Mouse (Mus musculus) C2C12 (cell line): ENCODE results near the gene Olfr112.
"Not testable (repeated sequence)": the region's sequence is repeated elsewhere in the genome, so short reads cannot be mapped to it uniquely, and the experiment has no call there.

Experiments
- CTCF ChIP-seq: IDR thresholded peaks from one replicate; pipeline ENCODE4 v1.5.1; 2011; ENCODE audit not compliant: control insufficient read depth, insufficient read depth, insufficient read length
- MAX ChIP-seq: IDR thresholded peaks from one replicate; pipeline ENCODE4 v1.6.1; 2011; ENCODE audit warnings: mild to moderate bottlenecking, control low read depth
- MYOD1 ChIP-seq: IDR thresholded peaks from one replicate; pipeline ENCODE4 v1.6.1; 2011; ENCODE audit warnings: low read depth; ENCODE audit not compliant: control insufficient read depth, insufficient read length
- MYOG ChIP-seq: IDR thresholded peaks from one replicate; pipeline ENCODE4 v1.6.1; 2011; ENCODE audit not compliant: control insufficient read depth, insufficient read length; ENCODE audit errors: extremely low read depth
- USF1 ChIP-seq: IDR thresholded peaks from one replicate; pipeline ENCODE4 v1.6.1; 2011; ENCODE audit warnings: low read depth, mild to moderate bottlenecking, control low read depth, moderate library complexity

GRCm38 (mm10) chr17:37538416-37538815, 30.8 kb downstream of the Olfr112 start:
- TF ChIP-seq CTCF, USF1, MYOG, MAX, MYOD1: not testable (repeated sequence)
